Mouse (Mus musculus) myocyte (in vitro differentiated cells): ENCODE results near the gene Lmna.

Source experiments
- CEBPB ChIP-seq: IDR thresholded peaks from 2 replicates; pipeline ENCODE4 v1.6.1; 2011; ENCODE audit warnings: mild to moderate bottlenecking, moderate library complexity; ENCODE audit not compliant: poor library complexity, insufficient read depth, severe bottlenecking
- E2F4 ChIP-seq: IDR thresholded peaks from one replicate; pipeline ENCODE4 v1.6.1; 2011; ENCODE audit warnings: mild to moderate bottlenecking, control low read depth, moderate library complexity; ENCODE audit not compliant: insufficient read depth
- MYOD1 ChIP-seq, 3 experiments: IDR thresholded peaks; one replicate each; pipeline ENCODE4 v1.6.1; 2011; ENCODE audit warnings: control low read depth in 2 of 3, low read depth in 2 of 3, mild to moderate bottlenecking in 2 of 3, moderate library complexity in 1 of 3; ENCODE audit not compliant: insufficient read length in 2 of 3, control insufficient read depth in 1 of 3
- MYOG ChIP-seq, 3 experiments: IDR thresholded peaks; one replicate each; pipeline ENCODE4 v1.6.1; 2011; ENCODE audit warnings: control low read depth in 2 of 3, low read depth in 2 of 3, mild to moderate bottlenecking in 2 of 3; ENCODE audit not compliant: insufficient read length in 2 of 3, control insufficient read depth in 1 of 3, insufficient read depth in 1 of 3
- POLR2A ChIP-seq: IDR thresholded peaks from one replicate; pipeline ENCODE4 v1.6.1; 2011; ENCODE audit warnings: low read depth, mild to moderate bottlenecking, control low read depth, moderate library complexity; ENCODE audit not compliant: insufficient read length
- POLR2AphosphoS2 ChIP-seq: IDR thresholded peaks from one replicate; pipeline ENCODE4 v1.6.1; 2011; ENCODE audit warnings: low read depth, control low read depth; ENCODE audit not compliant: insufficient read length
- SRF ChIP-seq: IDR thresholded peaks from one replicate; pipeline ENCODE4 v1.6.1; 2011; ENCODE audit warnings: low read depth; ENCODE audit not compliant: control insufficient read depth, insufficient read length
- TCF12 ChIP-seq: IDR thresholded peaks from one replicate; pipeline ENCODE4 v1.6.1; 2011; ENCODE audit warnings: mild to moderate bottlenecking, control low read depth; ENCODE audit not compliant: poor library complexity, insufficient read depth, severe bottlenecking
- USF1 ChIP-seq: IDR thresholded peaks from one replicate; pipeline ENCODE4 v1.6.1; 2011; ENCODE audit warnings: low read depth, mild to moderate bottlenecking, control low read depth, moderate library complexity

DNA sequence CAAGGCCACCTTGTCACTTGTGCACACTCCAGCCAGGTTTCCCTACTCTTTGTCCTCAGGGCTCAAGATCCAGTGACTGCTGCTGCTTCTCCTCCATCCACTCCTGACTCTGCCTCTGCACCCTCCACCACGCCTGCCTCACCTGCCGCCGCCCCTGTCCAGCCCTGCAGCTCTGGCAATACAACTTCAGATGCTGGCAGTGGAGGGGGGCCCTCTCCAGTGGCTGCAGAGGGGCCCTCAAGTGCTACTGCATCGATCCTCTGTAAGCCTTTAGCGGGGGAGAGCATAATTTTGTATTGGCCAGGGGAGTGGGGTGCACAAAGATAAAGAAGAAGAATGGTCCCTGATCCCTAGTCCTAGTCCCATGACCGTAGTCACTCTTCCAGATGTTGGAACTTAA is 46.0 kb upstream of the Lmna start:
- TF ChIP-seq POLR2A = no peak
- no peak for TF ChIP-seq TCF12
- TF ChIP-seq E2F4 = no peak
- TF ChIP-seq MYOD1 (IDR thresholded peaks at IDR 0.05; ENCODE audit: control insufficient read depth in 1 of 3, insufficient read length in 2 of 3, low read depth in 2 of 3) = no peak
- TF ChIP-seq MYOG (IDR thresholded peaks at IDR 0.05; ENCODE audit: control insufficient read depth in 1 of 3, insufficient read depth in 1 of 3, insufficient read length in 2 of 3, low read depth in 2 of 3) = no peak
- TF ChIP-seq CEBPB = no peak
- no peak for TF ChIP-seq USF1
- no peak for TF ChIP-seq SRF
- TF ChIP-seq POLR2AphosphoS2 = no peak
